Mouse (Mus musculus) lung, embryonic 14.5 days (tissue): Measurements from ENCODE around the gene Plet1. TPM values are rescaled to one million over a fixed set of nuclear protein-coding genes. Genes with fewer than 3 reads are reported as not detected.

Experiments
- ATAC-seq: fragments of 200-750 bp; cut with Nextera tagmentation; 2 replicates; pipeline ENCODE4 v1.8.0; 2017; ENCODE audit warnings: mild to moderate bottlenecking, moderate TSS enrichment, moderate library complexity; ENCODE audit not compliant: insufficient read depth
- DNase-seq: peaks from one replicate; pipeline ENCODE4 v3.0.0-alpha.2; 2015
- H3K27ac ChIP-seq: fragments of 300-500 bp; sonication (generic); 2 replicates; pipeline ENCODE4 v1.5.1; 2014; ENCODE audit warnings: low read depth, mild to moderate bottlenecking, moderate library complexity
- H3K27me3 ChIP-seq: fragments of 300-500 bp; sonication (generic); 2 replicates; pipeline ENCODE4 v1.6.1; 2014; ENCODE audit warnings: low read length, control low read depth; ENCODE audit not compliant: insufficient read depth
- H3K36me3 ChIP-seq: fragments of 300-500 bp; sonication (generic); 2 replicates; pipeline ENCODE4 v1.6.1; 2014; ENCODE audit warnings: control low read depth; ENCODE audit not compliant: insufficient read depth
- H3K4me1 ChIP-seq: fragments of 300-500 bp; sonication (generic); 2 replicates; pipeline ENCODE4 v1.6.1; 2014; ENCODE audit warnings: antibody characterized with exemption, control low read depth; ENCODE audit not compliant: insufficient read depth
- H3K4me2 ChIP-seq: fragments of 300-500 bp; sonication (generic); 2 replicates; pipeline ENCODE4 v1.6.1; 2014; ENCODE audit warnings: mild to moderate bottlenecking
- H3K4me3 ChIP-seq: fragments of 300-500 bp; sonication (generic); 2 replicates; pipeline ENCODE4 v1.5.1; 2014; ENCODE audit warnings: low read depth, low read length
- H3K9ac ChIP-seq: fragments of 300-500 bp; sonication (generic); 2 replicates; pipeline ENCODE4 v1.6.1; 2014
- H3K9me3 ChIP-seq: fragments of 300-500 bp; sonication (generic); 2 replicates; pipeline ENCODE4 v1.6.1; 2016; ENCODE audit warnings: low read depth, low read length, control low read depth
- CTCF ChIP-seq: IDR thresholded peaks from 2 replicates; pipeline ENCODE4 v1.5.1; 2016; ENCODE audit warnings: antibody characterized with exemption, low read depth
- WGBS: fragments of 180-500 bp; shearing (Covaris S2); extraction: QIAGEN DNeasy Blood & Tissue Kit; methylation state at CpG from one replicate; pipeline ENCODE4 v1.1.7; 2014; 5-methylcytosine and 5-hydroxymethylcytosine counted together
- polyA plus RNA-seq: library from polyadenylated mRNA; unstranded; fragments of >200 nt; fragmentation: Nextera tagmentation; extraction: Ambion mirVana; gene quantifications from 2 replicates; pipeline ENCODE4 v1.2.1, GENCODE M21; 2014

Plet1 gene
- polyA plus RNA-seq, 1 experiment from 2014 or later = 0.11 TPM

- Histone ChIP-seq H3K27me3 (no peaks in the 10 kb centered on the region), H3K36me3 (no peaks in the 10 kb centered on the region), H3K27ac (no peak overlapping the region), H3K4me2 (peak overlapping the region; percentile 52; the same call in 1 of the 2 replicates), H3K9ac (no peak overlapping the region), H3K4me3 (no peak overlapping the region), H3K4me1 (no peaks in the 10 kb centered on the region), H3K9me3 (no peaks in the 10 kb centered on the region)
- WGBS = 32% methylated on average over 4 of the region's 4 CpGs
- TF ChIP-seq CTCF = no peak
- ATAC-seq (no peak), DNase-seq (no peak)
Measured at GRCm38 (mm10) chr9:50463205-50463508, 31.2 kb upstream of the Plet1 start.

GRCm38 (mm10) chr9:50470377-50471100 is 23.8 kb upstream of the Plet1 start:
- H3K27ac ChIP-seq = no peak overlapping the region
- TF ChIP-seq CTCF = no peak
- H3K4me2 ChIP-seq = no peak overlapping the region
- 59% methylated on average over 5 of the region's 5 CpGs for WGBS
- H3K36me3 ChIP-seq = no peaks in the 10 kb centered on the region
- H3K9ac ChIP-seq = no peak overlapping the region
- no peaks in the 10 kb centered on the region for H3K4me1 ChIP-seq
- no peak for DNase-seq
- H3K9me3 ChIP-seq = no peaks in the 10 kb centered on the region
- H3K27me3 ChIP-seq = no peaks in the 10 kb centered on the region
- H3K4me3 ChIP-seq = no peak overlapping the region
- no peak for ATAC-seq

- Histone ChIP-seq H3K27ac (no peak overlapping the region), H3K4me2 (no peak overlapping the region)
- 31% methylated on average over 13 of the region's 13 CpGs for WGBS
Measured at GRCm38 (mm10) chr9:50471181-50471901, 23.0 kb upstream of the Plet1 start.

DNA sequence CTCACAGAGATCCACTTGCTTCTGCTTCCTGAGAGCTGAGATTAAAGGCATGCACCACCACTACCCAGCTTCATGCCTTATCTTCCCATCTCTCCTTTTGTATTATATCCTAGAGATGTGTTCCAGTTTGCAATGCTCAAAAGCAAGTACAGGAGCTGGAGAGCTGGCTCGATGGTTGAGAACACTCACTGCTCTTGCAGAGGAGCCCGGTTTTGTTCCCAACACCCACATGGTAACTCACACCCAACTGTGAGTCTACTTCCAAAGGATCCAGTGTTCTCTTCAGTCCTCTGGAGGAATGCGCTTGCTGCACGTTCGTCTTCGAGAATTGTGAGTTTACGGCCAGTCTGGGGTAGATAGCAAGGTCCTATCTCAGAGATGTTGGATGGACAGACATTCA is 19.0 kb upstream of the Plet1 start:
- H3K9ac ChIP-seq = no peak overlapping the region
- no peak for TF ChIP-seq CTCF
- 71% methylated on average over 7 of the region's 7 CpGs for WGBS

More at GRCm38 (mm10) chr9:50471181-50471901, 23.0 kb upstream of the Plet1 start:
- H3K27me3 ChIP-seq = no peaks in the 10 kb centered on the region
- H3K9me3 ChIP-seq = no peaks in the 10 kb centered on the region
- H3K36me3 ChIP-seq = no peaks in the 10 kb centered on the region
- no peak for DNase-seq
- TF ChIP-seq CTCF = no peak
- ATAC-seq = no peak
- no peak overlapping the region for H3K9ac ChIP-seq
- no peaks in the 10 kb centered on the region for H3K4me1 ChIP-seq
- no peak overlapping the region for H3K4me3 ChIP-seq

GRCm38 (mm10) chr9:50475745-50476144 is 18.6 kb upstream of the Plet1 start:
- no peak for TF ChIP-seq CTCF
- Histone ChIP-seq H3K27ac (no peak overlapping the region), H3K4me2 (no peak overlapping the region), H3K4me3 (no peak overlapping the region), H3K27me3 (no peaks in the 10 kb centered on the region), H3K9me3 (no peaks in the 10 kb centered on the region), H3K4me1 (no peaks in the 10 kb centered on the region), H3K9ac (no peak overlapping the region), H3K36me3 (no peaks in the 10 kb centered on the region)
- ATAC-seq (no peak), DNase-seq (no peak)
- WGBS = 65% methylated on average over 8 of the region's 8 CpGs

More for the DNA sequence above, 19.0 kb upstream of the Plet1 start:
- Histone ChIP-seq H3K36me3 (no peaks in the 10 kb centered on the region), H3K4me3 (no peak overlapping the region), H3K27me3 (no peaks in the 10 kb centered on the region), H3K4me2 (no peak overlapping the region), H3K27ac (no peak overlapping the region), H3K9me3 (no peaks in the 10 kb centered on the region), H3K4me1 (no peaks in the 10 kb centered on the region)
- DNase-seq (no peak), ATAC-seq (no peak)

- H3K27me3 ChIP-seq = no peaks in the 10 kb centered on the region
- no peak overlapping the region for H3K27ac ChIP-seq
- H3K4me1 ChIP-seq = no peaks in the 10 kb centered on the region
- no peak overlapping the region for H3K9ac ChIP-seq
- ATAC-seq = no peak
- 49% methylated on average over 7 of the region's 7 CpGs for WGBS
- H3K4me2 ChIP-seq = no peak overlapping the region
- H3K36me3 ChIP-seq = no peaks in the 10 kb centered on the region
- H3K4me3 ChIP-seq = no peak overlapping the region
- H3K9me3 ChIP-seq = no peaks in the 10 kb centered on the region
- no peak for DNase-seq
- TF ChIP-seq CTCF = no peak
Measured at GRCm38 (mm10) chr9:50476651-50477050, 17.7 kb upstream of the Plet1 start.

DNA sequence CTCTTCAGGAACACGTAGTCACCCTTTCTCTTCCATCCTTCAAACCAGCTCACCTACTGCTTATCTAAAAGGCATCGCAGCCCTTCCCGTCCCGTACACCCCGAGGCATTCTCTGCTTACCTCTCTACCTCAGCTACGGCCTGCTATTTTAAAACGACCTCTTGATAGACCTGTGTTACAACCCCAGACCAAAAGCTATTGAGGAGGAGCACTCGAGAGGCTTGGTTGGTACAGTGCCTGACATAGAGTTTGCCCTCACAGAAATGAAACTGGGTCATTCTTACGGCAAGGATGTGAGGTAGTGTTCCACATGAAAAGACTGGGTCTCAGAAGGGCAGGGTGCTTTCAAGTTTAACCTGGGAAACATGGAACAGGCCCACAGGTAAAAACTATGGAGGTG is 17.1 kb upstream of the Plet1 start:
- DNase-seq = no peak
- no peak overlapping the region for H3K4me2 ChIP-seq
- WGBS = 80% methylated on average over 9 of the region's 9 CpGs
- TF ChIP-seq CTCF = no peak
- H3K9me3 ChIP-seq = no peaks in the 10 kb centered on the region
- no peaks in the 10 kb centered on the region for H3K4me1 ChIP-seq
- H3K27ac ChIP-seq = no peak overlapping the region
- H3K36me3 ChIP-seq = no peaks in the 10 kb centered on the region
- ATAC-seq = no peak
- H3K9ac ChIP-seq = no peak overlapping the region
- no peaks in the 10 kb centered on the region for H3K27me3 ChIP-seq
- H3K4me3 ChIP-seq = no peak overlapping the region
